Mouse (Mus musculus) testis, adult 10 weeks (tissue): ENCODE data around the gene Nt5m. TPM values are rescaled to one million over a fixed set of nuclear protein-coding genes. Genes with fewer than 3 reads are reported as not detected.

Experiments used
- polyA plus RNA-seq: library from polyadenylated mRNA; stranded (reverse); fragments of 350-450 nt; fragmentation: Illumina TruSeq; extraction: RNeasy Lipid Tissue Mini Kit (QIAGEN cat#74804); gene quantifications from one replicate; pipeline ENCODE4 v1.2.3, GENCODE M21; 2014; ENCODE audit warnings: low read depth, low replicate concordance

The Nt5m gene
- 13.8 TPM for polyA plus RNA-seq

DNA sequence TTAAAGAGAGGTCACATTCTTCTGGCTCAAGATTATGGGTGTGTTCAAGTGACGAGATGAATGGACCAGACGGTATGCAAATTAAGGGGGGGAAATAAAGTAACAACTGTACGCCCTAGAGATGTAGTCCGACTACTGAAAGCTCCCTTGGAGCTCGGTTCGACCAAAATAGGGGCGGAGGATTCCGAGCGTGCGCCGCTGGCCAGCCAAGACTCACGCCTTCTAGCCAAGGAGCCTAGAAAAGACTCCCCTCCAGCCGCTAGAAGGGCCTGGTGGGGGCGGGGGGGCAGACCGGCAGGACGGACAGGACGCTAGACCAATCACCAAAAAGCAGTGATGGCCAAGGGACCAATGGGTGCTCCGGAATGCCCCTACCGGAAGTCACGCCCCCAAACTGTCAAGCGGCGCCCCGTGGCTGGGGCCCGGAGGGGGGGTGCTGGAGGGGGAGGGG, at the start of gene Nt5m:
Nt5m (plus strand) TSS at position 440 of the 451 bp plus-strand sequence.

DNA sequence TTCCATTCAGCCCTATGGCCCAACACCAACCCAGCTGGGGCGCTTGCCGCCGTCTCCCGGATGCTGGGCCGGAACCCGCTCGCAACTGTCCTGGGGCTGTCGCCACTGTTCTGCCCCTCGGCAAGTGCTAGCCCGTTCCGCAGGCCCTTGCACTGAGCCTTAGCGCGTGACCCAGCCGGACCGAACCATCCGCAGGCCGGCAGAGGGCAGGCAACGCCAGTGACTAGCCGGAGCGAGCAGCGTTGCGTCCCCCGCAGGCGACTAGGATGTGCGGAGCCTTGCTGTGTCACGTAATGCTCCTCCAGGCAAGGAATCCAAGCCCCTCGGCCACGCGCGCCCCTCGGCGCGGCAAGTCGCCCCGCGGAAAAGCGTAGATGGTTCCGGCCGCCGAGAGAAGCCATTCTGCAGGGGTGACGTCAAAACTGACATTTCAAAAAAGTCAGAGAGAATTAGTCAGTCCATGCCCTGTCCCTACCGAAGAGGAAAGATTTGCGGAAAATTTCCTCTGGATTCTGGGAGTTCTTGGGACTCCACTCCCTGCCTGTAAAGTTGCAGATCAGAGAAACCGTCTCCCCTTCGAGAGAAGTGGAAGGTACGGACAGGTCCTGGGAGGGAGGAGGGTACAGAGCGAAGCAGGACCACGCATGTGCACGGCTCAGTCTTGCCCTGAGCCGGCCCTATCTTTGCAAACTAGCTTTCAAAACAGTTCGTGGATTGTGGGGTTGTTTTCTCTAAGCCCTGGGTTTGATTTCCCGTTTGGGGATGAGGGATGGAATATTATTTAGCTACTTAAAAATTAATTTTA, 29.4 kb upstream of the Nt5m start, which contains the start of gene Flcn:
Flcn (minus strand) TSS at position 347 of the 805 bp plus-strand sequence.

DNA sequence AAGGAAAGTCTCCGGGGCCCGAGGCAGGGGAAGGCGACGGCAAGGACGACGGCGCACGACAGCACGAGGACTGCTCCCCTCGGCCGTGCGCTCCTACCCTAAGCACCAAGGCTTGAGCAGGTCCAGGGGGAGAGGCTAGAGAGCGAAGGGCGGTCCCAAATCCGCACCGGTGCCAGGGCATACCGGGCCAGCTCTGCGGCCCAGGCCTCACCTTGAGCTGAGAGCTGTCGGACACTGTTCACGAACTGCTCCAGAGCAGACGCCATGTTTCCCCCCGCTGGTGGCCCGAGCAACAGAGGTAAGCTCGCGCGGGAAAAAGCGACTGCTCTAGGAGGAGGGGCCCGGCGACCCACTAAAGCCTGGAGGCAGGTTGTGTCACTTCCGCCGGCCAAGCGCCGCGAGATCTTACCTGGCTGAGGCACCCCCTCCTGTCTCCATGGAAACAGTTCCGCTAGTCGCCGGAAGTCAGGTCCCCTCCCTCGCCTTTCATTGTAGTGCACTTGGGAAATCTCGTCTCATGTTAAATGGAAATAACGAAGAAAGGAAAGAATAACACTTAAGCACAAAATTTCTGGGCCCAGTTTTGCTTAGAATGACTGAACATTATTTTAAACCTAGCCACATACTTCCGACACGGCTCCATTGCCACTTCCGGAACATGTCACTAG, 346 bp downstream of the Nt5m start, which contains the start of gene Cops3:
Cops3 (minus strand) TSS at position 380 of the 668 bp plus-strand sequence.

Other genes starting within 250 kb of the Nt5m start
- gene Olfr223, start 246.2 kb upstream of the Nt5m start, polyA plus RNA-seq: not detected
- gene Mprip, start 178.1 kb upstream of the Nt5m start, polyA plus RNA-seq: 95.5 TPM
- gene Pld6, start 51.8 kb upstream of the Nt5m start, polyA plus RNA-seq: 13.5 TPM
- 3.0 TPM for gene Flcn, start 29.4 kb upstream of the Nt5m start, polyA plus RNA-seq
- gene Cops3, start 391 bp downstream of the Nt5m start, polyA plus RNA-seq: 338 TPM
- 22.5 TPM for gene Med9, start 108.8 kb downstream of the Nt5m start, polyA plus RNA-seq
- gene Rasd1, start 125.5 kb downstream of the Nt5m start, polyA plus RNA-seq: 1.8 TPM
- 0.78 TPM for gene Pemt, start 207.0 kb downstream of the Nt5m start, polyA plus RNA-seq